Mouse (Mus musculus) CD8-positive naive resting alpha-beta T cell, adult 2 months (primary cell): ENCODE measurements around the gene Taf7l.

ENCODE experiments used
- DNase-seq, 2 experiments: peaks; one replicate each; pipeline ENCODE4 v3.0.0; 2022; ENCODE audit warnings: low read depth in 2 of 2, low spot score in 2 of 2

Gene Taf7l

DNA sequence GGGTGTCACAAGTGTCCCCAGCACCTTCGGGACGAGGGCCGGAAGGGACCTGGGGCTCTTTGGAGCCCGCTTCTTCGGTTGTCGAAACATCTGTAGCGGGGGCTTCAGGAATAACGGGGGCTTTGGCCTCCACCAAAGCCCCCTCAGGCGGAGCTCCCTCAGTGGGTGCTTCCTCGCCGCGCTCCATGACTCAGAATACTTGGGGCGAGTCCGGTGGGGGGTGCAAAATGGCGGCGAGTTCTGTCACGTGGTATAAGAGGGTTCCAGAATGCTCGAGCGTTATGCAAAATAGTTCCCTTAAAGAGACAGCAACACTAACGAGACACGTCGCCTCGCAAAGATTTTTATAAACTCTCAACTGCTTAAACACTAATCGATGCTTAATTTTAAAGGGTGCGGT is at the start of gene Taf7l:
Gene Taf7l, minus strand, starts transcription at position 201 of the 400 bp plus-strand sequence.
- no peak for DNase-seq

DNA sequence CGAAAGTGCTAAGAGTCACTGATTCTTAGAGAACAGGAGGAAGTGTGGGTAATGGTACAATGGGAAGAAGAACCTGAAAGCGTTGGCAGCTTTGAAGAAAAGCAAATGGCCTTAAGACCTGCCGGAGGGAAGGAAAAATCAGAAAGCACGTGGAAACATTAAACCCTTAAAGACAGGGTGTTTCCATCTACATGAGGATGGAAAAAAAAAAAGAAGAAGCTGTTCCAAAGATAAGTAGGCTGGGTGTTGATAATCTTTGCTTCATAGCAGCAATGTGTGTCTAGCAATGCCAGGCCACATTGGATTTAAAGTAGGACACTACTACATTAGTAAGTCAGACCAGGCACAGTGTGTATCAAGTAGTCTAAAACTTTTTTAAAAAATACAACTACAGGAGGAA is 49.0 kb upstream of the Taf7l start:
- DNase-seq = no peak

DNA sequence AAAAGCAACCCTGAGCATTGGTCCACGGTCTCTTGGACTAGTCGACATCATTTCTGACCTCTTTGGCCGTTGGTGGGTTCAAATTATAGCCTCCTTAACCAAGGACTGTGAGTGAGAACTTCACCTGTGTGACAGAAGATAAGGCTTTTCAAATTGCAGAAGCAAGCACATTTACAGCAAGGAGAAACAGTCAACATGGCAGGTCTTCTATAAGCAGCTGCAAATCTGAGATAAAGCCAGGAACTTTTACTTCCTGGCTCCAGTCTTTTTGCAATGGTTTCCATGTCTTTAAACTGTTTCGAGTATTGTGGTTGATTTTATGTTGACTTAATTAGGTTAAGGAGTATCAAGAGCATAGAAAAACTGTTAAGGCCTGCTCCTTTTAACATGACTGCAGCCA is 47.5 kb upstream of the Taf7l start:
- DNase-seq = no peak

DNA sequence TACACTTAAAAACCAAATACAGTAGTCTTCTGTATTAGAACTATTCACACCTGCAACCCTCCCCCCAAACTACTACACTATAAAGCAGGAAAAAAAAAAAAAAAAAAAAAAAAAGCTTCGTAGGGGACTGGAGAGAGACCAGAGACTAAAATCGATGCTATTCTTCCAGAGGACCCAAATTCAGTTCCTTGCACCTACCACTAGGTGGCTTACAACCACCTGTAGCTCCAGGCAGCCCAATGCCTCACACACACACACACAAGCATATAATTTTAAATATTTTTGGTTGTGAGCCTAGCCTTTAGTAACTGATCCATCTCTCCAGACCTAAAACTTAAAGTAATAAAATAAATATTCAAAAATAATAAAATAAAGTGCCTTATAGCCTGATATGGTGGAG is 33.2 kb upstream of the Taf7l start:
- DNase-seq = no peak

DNA sequence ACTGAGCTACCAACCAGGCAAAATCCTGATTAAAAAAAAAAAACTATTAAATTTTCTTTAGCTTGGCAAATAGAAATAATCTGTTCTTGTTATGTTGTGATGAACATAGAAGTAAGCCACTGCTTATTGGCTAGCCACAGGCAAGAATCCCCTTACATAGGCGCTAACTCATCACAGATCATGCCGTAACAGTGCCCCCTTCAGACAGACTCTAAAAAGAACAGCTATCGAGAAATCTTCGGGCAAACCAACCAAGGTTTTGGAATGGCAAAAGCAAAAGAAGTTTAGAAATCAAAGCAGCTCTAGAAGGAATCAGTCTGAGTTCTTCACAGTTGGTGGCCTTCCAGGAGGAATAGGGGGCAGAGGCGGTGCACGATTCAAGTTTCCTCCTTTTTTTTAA is 31.7 kb upstream of the Taf7l start:
- no peak for DNase-seq

DNA sequence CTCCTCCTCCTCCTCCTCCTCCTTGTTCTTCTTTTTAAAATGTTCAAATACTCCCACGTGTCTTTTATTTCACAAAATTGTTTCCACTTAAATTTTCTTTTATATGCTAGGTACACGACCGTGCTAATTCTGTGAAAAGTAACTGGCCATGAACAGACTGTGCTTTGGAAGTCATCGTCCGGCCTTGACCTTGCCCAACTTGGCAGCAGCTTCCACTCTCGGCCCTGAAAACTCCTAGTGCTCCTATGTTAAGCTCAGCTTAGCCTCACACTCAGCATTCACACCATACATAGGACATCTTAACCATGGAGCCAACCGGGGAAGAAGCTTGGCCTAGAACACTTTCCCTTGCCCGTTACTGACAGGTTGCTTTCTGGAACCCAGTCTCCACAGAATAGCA is 24.4 kb upstream of the Taf7l start:
- DNase-seq = no peak

DNA sequence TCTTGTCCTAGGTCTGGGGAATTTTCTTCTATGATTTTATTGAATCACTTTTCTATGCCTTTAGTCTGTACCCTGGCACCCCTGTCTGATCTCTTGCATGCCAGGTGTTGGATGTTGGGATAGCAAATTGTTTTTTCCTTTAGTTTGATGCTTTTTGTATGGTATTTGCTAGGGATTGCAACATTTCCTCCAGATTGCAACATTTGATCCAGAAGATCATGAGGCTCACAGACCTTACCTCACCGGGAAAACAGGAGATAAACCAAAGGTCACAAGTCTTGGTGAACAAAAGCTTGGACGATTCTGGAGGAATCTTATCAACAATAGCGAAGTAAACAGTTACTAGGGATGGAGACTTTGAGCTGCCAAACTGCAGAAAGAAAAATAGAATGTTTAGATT is 5.4 kb upstream of the Taf7l start:
- DNase-seq = no peak

DNA sequence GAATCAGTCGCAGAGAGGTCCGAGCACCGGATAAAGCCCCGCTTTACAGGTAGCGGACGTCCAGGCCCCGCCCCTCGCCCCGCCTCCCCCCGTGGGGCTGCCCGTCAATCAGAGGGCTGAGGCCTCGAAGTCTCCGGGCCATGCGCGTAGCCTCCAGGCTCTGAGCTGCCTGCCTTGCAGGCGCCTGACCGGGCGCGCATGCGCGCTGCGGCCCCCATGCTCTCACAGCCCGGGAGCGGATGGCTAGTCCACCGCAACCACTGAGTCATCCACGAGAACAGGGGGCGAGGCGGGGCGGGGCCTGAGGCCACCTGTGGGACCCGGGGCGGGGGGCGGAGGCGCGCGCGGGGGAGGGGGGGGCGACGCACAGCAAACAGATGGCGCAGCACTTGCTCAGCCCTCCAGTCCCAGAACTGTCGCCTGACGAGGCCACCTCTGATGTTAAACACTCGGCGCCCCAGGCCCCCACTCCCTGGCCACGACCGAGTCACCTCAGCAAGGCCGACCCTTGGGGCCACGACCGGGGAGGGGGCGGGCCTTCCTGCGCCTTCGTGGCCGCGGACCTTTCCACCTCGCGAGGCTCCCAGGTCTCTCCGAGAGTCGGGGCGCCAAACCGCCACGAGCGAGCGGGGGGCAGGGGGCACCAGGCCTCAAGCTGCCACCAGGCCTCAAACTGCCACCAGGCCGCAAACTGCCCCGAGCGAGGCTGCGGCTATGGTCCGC is 1.1 kb downstream of the Taf7l start:
- DNase-seq = no peak

DNA sequence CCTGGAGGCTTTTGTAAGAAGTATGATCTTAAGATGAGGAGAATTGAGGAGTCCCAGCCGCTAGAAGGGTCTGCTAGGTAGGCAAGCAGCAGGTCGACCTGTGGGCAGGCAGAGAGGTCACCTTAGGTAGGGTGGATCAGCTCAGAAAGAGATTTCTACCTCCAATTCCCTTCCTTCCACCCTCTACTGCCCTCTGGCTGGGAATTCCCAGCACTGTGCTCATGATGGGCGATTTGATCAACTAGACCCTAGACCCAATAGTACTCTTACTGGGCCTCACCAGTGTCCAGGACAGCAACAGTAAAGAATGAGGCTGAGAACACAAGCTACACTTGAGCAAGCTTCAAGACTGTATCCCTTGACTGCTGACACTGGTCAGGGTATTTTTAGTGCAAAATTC is 49.0 kb downstream of the Taf7l start:
- no peak for DNase-seq

DNA sequence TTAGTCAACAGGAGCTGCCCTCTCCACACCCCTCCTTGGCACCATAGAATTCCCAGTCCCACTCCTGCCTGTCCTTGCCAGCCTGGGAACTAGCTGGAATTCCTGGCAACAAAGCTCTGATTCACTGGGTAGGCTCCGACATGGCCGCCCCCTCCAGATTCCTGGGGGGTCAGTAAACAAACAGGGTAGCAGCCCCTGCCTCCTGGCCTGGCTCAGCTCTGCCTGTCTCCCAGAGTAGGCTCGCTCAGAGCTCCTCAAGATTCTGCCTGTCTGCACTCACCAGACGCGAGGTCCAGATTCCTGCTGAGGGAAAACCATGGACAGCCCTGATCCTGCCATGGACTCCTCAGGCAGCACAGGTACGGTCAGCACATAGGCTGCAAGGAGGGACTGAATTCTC is 49.5 kb downstream of the Taf7l start:
- DNase-seq = no peak

DNA sequence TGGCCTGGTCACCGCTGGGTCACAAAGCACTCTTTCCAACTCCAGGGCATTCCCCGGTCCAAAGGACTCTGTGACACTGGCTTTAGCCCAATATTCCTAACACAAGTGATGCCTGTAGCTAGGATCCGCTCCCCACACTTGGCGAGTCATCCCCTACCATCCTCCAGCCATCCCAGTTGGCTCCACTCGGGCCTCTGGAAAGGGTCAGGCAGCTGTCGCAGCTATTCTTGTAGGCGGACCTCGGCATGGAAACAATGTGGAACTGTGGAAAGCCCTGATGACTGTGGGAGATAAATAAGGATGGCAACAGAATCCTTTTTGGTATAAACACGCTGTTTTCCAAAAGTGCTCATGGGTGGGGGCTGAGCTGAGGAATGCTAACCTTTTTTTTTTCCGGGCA is 50.5 kb downstream of the Taf7l start:
- no peak for DNase-seq

DNA sequence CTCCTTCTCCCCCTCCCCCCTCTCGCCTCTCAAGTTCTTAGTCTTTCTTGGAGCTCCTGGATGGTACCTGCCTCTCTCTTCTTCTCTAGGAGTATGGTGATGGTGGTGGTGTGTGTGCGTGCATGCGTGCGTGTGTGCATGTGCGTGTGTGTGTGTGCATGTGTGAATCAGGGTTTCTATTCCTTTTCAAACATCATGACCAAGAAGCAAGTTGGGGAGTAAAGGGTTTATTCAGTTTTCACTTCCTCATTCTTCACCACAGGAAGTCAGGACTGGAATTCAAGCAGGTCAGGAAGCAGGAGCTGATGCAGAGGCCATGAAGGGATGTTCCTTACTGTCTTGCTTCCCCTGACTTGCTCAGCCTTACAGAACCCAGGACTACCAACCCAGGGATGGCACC is 52.0 kb downstream of the Taf7l start:
- no peak for DNase-seq

DNA sequence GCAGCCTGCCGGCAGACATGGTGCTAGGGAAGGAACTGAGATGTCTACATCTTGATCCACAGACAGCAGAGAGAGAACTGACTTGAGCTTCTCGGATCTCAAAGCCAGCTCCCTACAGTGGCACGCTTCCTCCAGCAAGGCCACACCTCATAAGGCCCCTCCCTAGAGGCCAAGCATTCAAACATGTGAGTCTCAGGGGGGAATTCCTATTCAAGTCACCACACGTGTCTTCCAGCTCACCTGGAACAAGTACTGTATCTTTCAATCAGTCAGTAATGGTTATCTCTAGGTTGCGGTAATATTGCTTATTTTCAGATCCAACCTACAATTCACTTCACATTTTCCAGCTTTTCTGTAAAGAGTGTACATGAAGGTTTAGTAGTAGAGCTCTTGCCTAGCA is 56.2 kb downstream of the Taf7l start:
- DNase-seq = no peak

DNA sequence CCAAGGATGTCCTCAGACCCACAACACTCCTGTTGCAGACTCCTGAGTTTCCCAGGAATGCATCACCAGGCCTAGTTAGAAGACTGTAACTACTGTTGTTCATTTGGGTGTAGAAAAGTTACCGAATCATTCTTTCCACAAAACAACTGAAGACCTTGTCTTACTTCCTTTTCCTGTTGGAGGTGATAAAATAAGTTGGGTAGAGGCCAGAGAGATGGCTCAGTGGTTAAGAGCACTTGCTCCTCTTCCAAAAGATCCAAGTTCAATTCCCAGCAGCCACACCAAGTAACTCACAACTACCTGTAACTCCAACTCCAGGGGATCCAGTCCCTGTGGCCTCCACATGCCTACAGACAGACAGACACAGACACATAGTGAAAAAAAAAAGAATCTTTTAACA is 64.2 kb downstream of the Taf7l start:
- no peak for DNase-seq
